19 mouse cellular contexts compared by ENCODE assay signal in the genomic region with DNA sequence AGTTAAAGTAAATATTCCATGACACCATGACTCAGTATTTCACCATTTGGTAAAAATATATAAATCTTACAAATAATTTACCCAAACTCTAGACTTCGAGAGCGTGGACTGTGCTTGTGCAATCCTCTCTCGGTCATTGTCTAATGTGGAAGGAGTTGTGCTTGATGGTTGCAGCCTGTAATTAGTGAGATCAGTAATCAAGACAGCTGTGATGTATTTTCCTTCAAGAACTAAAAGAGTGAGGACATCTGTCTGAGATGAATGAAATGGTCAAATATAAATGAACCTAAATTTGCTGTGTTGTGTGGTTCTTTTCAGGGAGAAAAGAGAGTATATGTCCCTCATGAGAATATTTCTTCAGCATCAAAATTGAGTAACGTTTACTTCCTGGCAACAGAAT.
A peak's percentile ranks its signal among the peaks of the same experiment; 100 is the strongest.
DNase-seq lines count a peak whose midpoint lies in the region; ATAC-seq lines count a peak whose summit lies in the region.
"Had no signal": no experiment of that assay in that cellular context is flagged by ENCODE, and none has a peak within 500 bp of the region (broad histone marks: within the 10 kb centered on the region; RNA-seq: fewer than 3 reads in every experiment).

No protein-coding gene starts in this region.

- H3K4me1 ChIP-seq in neural tube, embryonic 11.5 days (ENCODE audit: control insufficient read depth, insufficient read depth, low read length), result peaks cover 7% of the 10 kb centered on the region
- H3K4me1 ChIP-seq in forebrain, embryonic 15.5 days, result peaks cover 39% of the 10 kb centered on the region
- H3K4me1 ChIP-seq in midbrain, embryonic 11.5 days (ENCODE audit: control insufficient read depth, insufficient read depth, low read length), result peaks cover 24% of the 10 kb centered on the region
- H3K4me1 ChIP-seq: embryonic facial prominence, embryonic 12.5 days; limb, embryonic 13.5 days; lung, embryonic 15.5 days had no signal

- no peak overlapping the region for H3K4me3 ChIP-seq in neural tube, embryonic 11.5 days (ENCODE audit: low read depth, low read length)
- H3K4me3 ChIP-seq in forebrain, embryonic 15.5 days, result no peak overlapping the region
- no peak overlapping the region for H3K4me3 ChIP-seq in midbrain, embryonic 11.5 days (ENCODE audit: low read depth, low read length)
- H3K4me3 ChIP-seq: embryonic facial prominence, embryonic 12.5 days; limb, embryonic 13.5 days; lung, embryonic 15.5 days had no signal

- no peaks in the 10 kb centered on the region for H3K36me3 ChIP-seq in neural tube, embryonic 11.5 days (ENCODE audit: control insufficient read depth, insufficient read depth, low read length)
- no peaks in the 10 kb centered on the region for H3K36me3 ChIP-seq in forebrain, embryonic 15.5 days
- H3K36me3 ChIP-seq in midbrain, embryonic 11.5 days (ENCODE audit: control insufficient read depth, insufficient read depth, low read length), result no peaks in the 10 kb centered on the region
- H3K36me3 ChIP-seq: embryonic facial prominence, embryonic 12.5 days; limb, embryonic 13.5 days; lung, embryonic 15.5 days had no signal

- 0 out of 2 replicates have a peak overlapping the region, but pooled peaks have one; percentile 14 for H3K27ac ChIP-seq in neural tube, embryonic 11.5 days (ENCODE audit: low read depth, low read length)
- peak overlapping the region; percentile 80 for H3K27ac ChIP-seq in forebrain, embryonic 15.5 days (replicated peaks)
- peak overlapping the region; percentile 75 for H3K27ac ChIP-seq in midbrain, embryonic 11.5 days (ENCODE audit: low read depth, low read length)
- H3K27ac ChIP-seq: embryonic facial prominence, embryonic 12.5 days; limb, embryonic 13.5 days; liver, embryonic 14.5 days; lung, embryonic 15.5 days had no signal

- H3K4me2 ChIP-seq in neural tube, embryonic 11.5 days (ENCODE audit: low read depth), result no peak overlapping the region
- no peak overlapping the region for H3K4me2 ChIP-seq in forebrain, embryonic 15.5 days (replicated peaks)
- H3K4me2 ChIP-seq in midbrain, embryonic 11.5 days, result peak overlapping the region; percentile 13; the same call in 1 of the 2 replicates
- H3K4me2 ChIP-seq: embryonic facial prominence, embryonic 12.5 days; heart, embryonic 11.5 days; limb, embryonic 13.5 days; lung, embryonic 15.5 days had no signal

- H3K9me3 ChIP-seq in neural tube, embryonic 11.5 days (ENCODE audit: control insufficient read depth, low read length), result no peaks in the 10 kb centered on the region
- no peaks in the 10 kb centered on the region for H3K9me3 ChIP-seq in forebrain, embryonic 15.5 days
- H3K9me3 ChIP-seq in midbrain, embryonic 11.5 days (ENCODE audit: control insufficient read depth, low read length), result no peaks in the 10 kb centered on the region
- H3K9me3 ChIP-seq: embryonic facial prominence, embryonic 12.5 days; limb, embryonic 13.5 days; lung, embryonic 15.5 days had no signal

- no peak for DNase-seq in neural tube, embryonic 11.5 days (ENCODE audit: low spot score)
- DNase-seq in neural tube, embryonic 10.5 days (ENCODE audit: extremely low spot score, low spot score), result no peak
- no peak for DNase-seq in midbrain, embryonic 11.5 days (ENCODE audit: low spot score, missing footprints)
- peak; percentile 69 for DNase-seq in retina, postnatal 1 day
- DNase-seq in liver, result no peak
- DNase-seq in thymus, postnatal 4 days, result no peak
- DNase-seq: B cell, adult 2 months; heart, postnatal 10 days; kidney, adult 18-20 months; kidney, postnatal 10 days; layer of hippocampus, postnatal 36 days; thymus, postnatal 14 days had no signal

- H3K9ac ChIP-seq in neural tube, embryonic 11.5 days (ENCODE audit: low read length), result no peak overlapping the region
- H3K9ac ChIP-seq in forebrain, embryonic 15.5 days (replicated peaks), result no peak overlapping the region
- H3K9ac ChIP-seq in midbrain, embryonic 11.5 days (ENCODE audit: low read length), result no peak overlapping the region
- H3K9ac ChIP-seq: embryonic facial prominence, embryonic 12.5 days; limb, embryonic 13.5 days; liver, embryonic 14.5 days; lung, embryonic 15.5 days had no signal

- WGBS in neural tube, embryonic 11.5 days, result 76% methylated on average over 4 of the region's 4 CpGs
- WGBS in forebrain, embryonic 15.5 days, result 33% methylated on average over 4 of the region's 4 CpGs
- 80% methylated on average over 4 of the region's 4 CpGs for WGBS in midbrain, embryonic 11.5 days

- ATAC-seq in neural tube, embryonic 11.5 days (ENCODE audit: insufficient read depth, low FRiP score, low TSS enrichment), result no peak
- ATAC-seq in forebrain, embryonic 15.5 days (replicated peaks), result no peak
- no peak for ATAC-seq in midbrain, embryonic 11.5 days (ENCODE audit: low FRiP score)
- ATAC-seq in activated CD4-positive, CD25-positive, alpha-beta regulatory T cell, adult 4 months, result no peak

- H3K27me3 ChIP-seq in neural tube, embryonic 11.5 days (ENCODE audit: control insufficient read depth, insufficient read depth, low read length), result no peaks in the 10 kb centered on the region
- no peaks in the 10 kb centered on the region for H3K27me3 ChIP-seq in forebrain, embryonic 15.5 days
- no peaks in the 10 kb centered on the region for H3K27me3 ChIP-seq in midbrain, embryonic 11.5 days (ENCODE audit: control insufficient read depth, insufficient read depth, low read length)
- H3K27me3 ChIP-seq: embryonic facial prominence, embryonic 12.5 days; limb, embryonic 13.5 days; lung, embryonic 15.5 days had no signal

Comparison
In these comparisons a context has a peak if more than half of its experiments do, and no peak if none do; other contexts are left out.
1. H3K27ac ChIP-seq: peak in every context shown above with its lines; median percentile 80 in forebrain, embryonic 15.5 days; 75 in midbrain, embryonic 11.5 days; 14 in neural tube, embryonic 11.5 days.